Mouse (Mus musculus): ENCODE results near the gene Mutyh. TPM values are rescaled to one million over a fixed set of nuclear protein-coding genes. Genes with fewer than 3 reads are reported as not detected.
"Not testable (repeated sequence)": the region's sequence is repeated elsewhere in the genome, so short reads cannot be mapped to it uniquely, and the experiment has no call there.

Gene Mutyh
- total and polyA plus RNA-seq, 2 experiments from 2014 or later: 4.7 to 13.6 TPM

GRCm38 (mm10) chr4:116830070-116830368 is 22.5 kb downstream of the Mutyh start:
- no peak for TF ChIP-seq CTCF (IDR thresholded peaks at IDR 0.05; ENCODE audit: low read depth)
- Histone ChIP-seq H3K4me1 (ENCODE audit: insufficient read depth) (peaks cover 4% of the 10 kb centered on the region), H3K9ac (peak overlapping the region; percentile 1; the same call in 1 of the 2 replicates), H3K4me2 (ENCODE audit: low read depth) (no peak overlapping the region), H3K27me3 (ENCODE audit: insufficient read depth, low read length) (no peaks in the 10 kb centered on the region), H3K36me3 (ENCODE audit: insufficient read depth) (no peaks in the 10 kb centered on the region), H3K27ac (ENCODE audit: low read depth, low read length) (peak overlapping the region; percentile 47; the same call in 1 of the 2 replicates), H3K4me3 (ENCODE audit: low read depth, low read length) (no peak overlapping the region), H3K9me3 (ENCODE audit: low read length) (no peaks in the 10 kb centered on the region)
- peak; percentile 56 for ATAC-seq
- DNase-seq: peak; percentile 21
- WGBS: 6% methylated on average over 6 of the region's 6 CpGs

- Histone ChIP-seq H3K27me3 (ENCODE audit: insufficient read depth, low read length) (no peaks in the 10 kb centered on the region), H3K36me3 (ENCODE audit: insufficient read depth) (no peaks in the 10 kb centered on the region), H3K9me3 (ENCODE audit: low read length) (no peaks in the 10 kb centered on the region), H3K4me1 (ENCODE audit: insufficient read depth) (no peaks in the 10 kb centered on the region), H3K4me2 (ENCODE audit: low read depth) (no peak overlapping the region), H3K9ac (no peak overlapping the region), H3K27ac (ENCODE audit: low read depth, low read length) (no peak overlapping the region), H3K4me3 (ENCODE audit: low read depth, low read length) (no peak overlapping the region)
- 22% methylated on average over 2 of the region's 2 CpGs for WGBS
- ATAC-seq (no peak), DNase-seq (no peak)
- no peak for TF ChIP-seq CTCF (IDR thresholded peaks at IDR 0.05; ENCODE audit: low read depth)
Measured at GRCm38 (mm10) chr4:116838999-116839398, 31.5 kb downstream of the Mutyh start.

GRCm38 (mm10) chr4:116840096-116840495 is 32.6 kb downstream of the Mutyh start:
- not testable (repeated sequence) for H3K27ac ChIP-seq (ENCODE audit: low read depth, low read length); H3K4me3 ChIP-seq (ENCODE audit: low read depth, low read length); H3K27me3 ChIP-seq (ENCODE audit: insufficient read depth, low read length); H3K36me3 ChIP-seq (ENCODE audit: insufficient read depth); ATAC-seq; DNase-seq; H3K9ac ChIP-seq; H3K4me2 ChIP-seq (ENCODE audit: low read depth); H3K9me3 ChIP-seq (ENCODE audit: low read length); H3K4me1 ChIP-seq (ENCODE audit: insufficient read depth)
- 40% methylated on average over 20 of the region's 29 CpGs for WGBS

- Histone ChIP-seq H3K4me1 (ENCODE audit: insufficient read depth) (no peaks in the 10 kb centered on the region), H3K9ac (no peak overlapping the region), H3K36me3 (ENCODE audit: insufficient read depth) (no peaks in the 10 kb centered on the region), H3K27ac (ENCODE audit: low read depth, low read length) (no peak overlapping the region), H3K4me2 (ENCODE audit: low read depth) (no peak overlapping the region), H3K9me3 (ENCODE audit: low read length) (no peaks in the 10 kb centered on the region), H3K27me3 (ENCODE audit: insufficient read depth, low read length) (no peaks in the 10 kb centered on the region), H3K4me3 (ENCODE audit: low read depth, low read length) (no peak overlapping the region)
- ATAC-seq (no peak), DNase-seq (no peak)
- TF ChIP-seq CTCF (IDR thresholded peaks at IDR 0.05; ENCODE audit: low read depth): no peak
- WGBS: 88% methylated on average over 6 of the region's 6 CpGs
Measured at GRCm38 (mm10) chr4:116840841-116841240, 33.3 kb downstream of the Mutyh start.

DNA sequence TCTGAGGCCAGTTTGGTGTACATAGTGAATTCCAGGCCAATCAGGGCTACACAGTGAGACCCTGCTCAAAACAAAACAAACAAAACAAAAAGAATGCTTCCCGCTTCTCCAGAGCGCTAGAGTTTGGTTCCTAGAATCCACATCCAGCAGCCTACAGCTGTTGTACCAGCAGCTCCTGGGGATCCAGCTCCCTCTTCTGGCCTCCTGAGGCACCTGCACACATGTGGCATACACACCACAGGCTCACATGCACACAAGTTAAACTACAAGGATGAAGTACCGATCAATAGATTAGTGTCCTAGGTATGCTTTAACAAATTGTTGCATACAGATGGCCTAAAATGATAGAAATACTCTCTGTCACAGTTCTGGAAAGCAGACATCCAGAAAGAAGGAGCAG is 36.8 kb downstream of the Mutyh start:
- ATAC-seq (no peak), DNase-seq (no peak)
- H3K27me3 ChIP-seq (ENCODE audit: insufficient read depth, low read length): no peaks in the 10 kb centered on the region
- no peaks in the 10 kb centered on the region for H3K36me3 ChIP-seq (ENCODE audit: insufficient read depth)
- H3K4me1 ChIP-seq (ENCODE audit: insufficient read depth): no peaks in the 10 kb centered on the region
- H3K4me2 ChIP-seq (ENCODE audit: low read depth): no peak overlapping the region
- WGBS: 94% methylated on average over 3 of the region's 3 CpGs
- no peak for TF ChIP-seq CTCF (IDR thresholded peaks at IDR 0.05; ENCODE audit: low read depth)
- H3K9me3 ChIP-seq (ENCODE audit: low read length): no peaks in the 10 kb centered on the region
- H3K4me3 ChIP-seq (ENCODE audit: low read depth, low read length): no peak overlapping the region
- no peak overlapping the region for H3K27ac ChIP-seq (ENCODE audit: low read depth, low read length)
- no peak overlapping the region for H3K9ac ChIP-seq

DNA sequence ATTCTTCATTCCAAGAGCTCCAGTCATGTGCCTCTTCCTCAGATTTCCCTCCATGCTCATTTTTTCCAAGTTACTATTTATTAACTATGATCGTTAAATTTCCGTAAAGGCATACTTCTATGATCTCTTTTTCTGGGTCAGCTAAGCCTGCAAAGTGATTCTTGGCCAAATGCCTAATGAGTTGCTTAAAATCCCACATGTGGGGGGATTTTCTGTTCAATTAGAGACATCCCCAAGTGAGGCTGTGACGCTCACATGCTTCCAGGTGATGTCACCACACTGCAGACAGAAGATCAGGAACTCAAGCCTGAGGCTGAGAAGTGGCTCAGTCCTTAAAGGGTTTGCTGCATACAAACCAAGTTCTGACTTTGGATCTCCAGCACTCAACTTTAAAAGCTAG is 42.4 kb downstream of the Mutyh start:
- H3K4me2 ChIP-seq (ENCODE audit: low read depth): no peak overlapping the region
- H3K9ac ChIP-seq: no peak overlapping the region
- no peaks in the 10 kb centered on the region for H3K27me3 ChIP-seq (ENCODE audit: insufficient read depth, low read length)
- TF ChIP-seq CTCF (IDR thresholded peaks at IDR 0.05; ENCODE audit: low read depth): no peak
- no peaks in the 10 kb centered on the region for H3K4me1 ChIP-seq (ENCODE audit: insufficient read depth)
- H3K36me3 ChIP-seq (ENCODE audit: insufficient read depth): no peaks in the 10 kb centered on the region
- WGBS: 46% methylated on average over 3 of the region's 3 CpGs
- H3K4me3 ChIP-seq (ENCODE audit: low read depth, low read length): no peak overlapping the region
- H3K27ac ChIP-seq (ENCODE audit: low read depth, low read length): no peak overlapping the region
- ATAC-seq (no peak), DNase-seq (no peak)
- H3K9me3 ChIP-seq (ENCODE audit: low read length): no peaks in the 10 kb centered on the region

- no peak for ATAC-seq
- Histone ChIP-seq H3K4me2 (ENCODE audit: low read depth) (no peak overlapping the region), H3K27me3 (ENCODE audit: insufficient read depth, low read length) (no peaks in the 10 kb centered on the region), H3K9ac (no peak overlapping the region), H3K36me3 (ENCODE audit: insufficient read depth) (no peaks in the 10 kb centered on the region), H3K4me1 (ENCODE audit: insufficient read depth) (no peaks in the 10 kb centered on the region), H3K27ac (ENCODE audit: low read depth, low read length) (no peak overlapping the region), H3K9me3 (ENCODE audit: low read length) (no peaks in the 10 kb centered on the region), H3K4me3 (ENCODE audit: low read depth, low read length) (no peak overlapping the region)
- TF ChIP-seq CTCF (IDR thresholded peaks at IDR 0.05; ENCODE audit: low read depth): no peak
- no peak for DNase-seq
- 23% methylated on average over 2 of the region's 2 CpGs for WGBS
Measured at GRCm38 (mm10) chr4:116854286-116854685, 46.8 kb downstream of the Mutyh start.

DNA sequence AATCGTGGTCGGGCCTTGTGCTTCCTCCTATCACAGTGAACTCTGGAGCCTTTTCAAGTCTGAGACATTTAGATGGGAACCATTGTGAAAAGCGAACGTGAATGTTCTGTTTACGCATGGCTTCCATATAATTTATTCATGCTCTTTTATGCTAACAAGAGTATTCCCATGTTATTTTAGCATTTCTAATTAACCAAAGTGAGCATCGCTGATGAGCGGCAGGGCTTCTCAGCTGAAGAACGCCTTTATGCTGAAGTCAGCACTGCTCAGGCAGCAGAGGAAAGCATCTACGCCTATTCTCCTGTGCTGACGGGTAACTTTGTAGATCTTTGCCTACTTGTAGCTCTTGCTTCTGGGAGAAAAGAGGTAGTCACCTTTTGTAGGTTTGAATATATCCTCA is 49.7 kb downstream of the Mutyh start:
- no peak for TF ChIP-seq CTCF (IDR thresholded peaks at IDR 0.05; ENCODE audit: low read depth)
- Histone ChIP-seq H3K27ac (ENCODE audit: low read depth, low read length) (peak overlapping the region; percentile 11; the same call in 1 of the 2 replicates), H3K4me2 (ENCODE audit: low read depth) (no peak overlapping the region), H3K36me3 (ENCODE audit: insufficient read depth) (no peaks in the 10 kb centered on the region), H3K9me3 (ENCODE audit: low read length) (no peaks in the 10 kb centered on the region), H3K4me3 (ENCODE audit: low read depth, low read length) (no peak overlapping the region), H3K4me1 (ENCODE audit: insufficient read depth) (no peaks in the 10 kb centered on the region), H3K9ac (no peak overlapping the region), H3K27me3 (ENCODE audit: insufficient read depth, low read length) (no peaks in the 10 kb centered on the region)
- ATAC-seq: peak; percentile 90
- DNase-seq: peak; percentile 57
- WGBS: 27% methylated on average over 10 of the region's 10 CpGs

Measured in forebrain, postnatal 0 days (tissue).